Mouse (Mus musculus) thymus, postnatal 36 days (tissue): Measurements from ENCODE around the gene Ddx27.
"Not testable (repeated sequence)": the region's sequence is repeated elsewhere in the genome, so short reads cannot be mapped to it uniquely, and the experiment has no call there.

Source experiments
- DNase-seq, 2 experiments: peaks; one replicate each; pipeline ENCODE4 v3.0.0; 2022; ENCODE audit warnings: mixed read lengths in 2 of 2

Ddx27 gene

DNA sequence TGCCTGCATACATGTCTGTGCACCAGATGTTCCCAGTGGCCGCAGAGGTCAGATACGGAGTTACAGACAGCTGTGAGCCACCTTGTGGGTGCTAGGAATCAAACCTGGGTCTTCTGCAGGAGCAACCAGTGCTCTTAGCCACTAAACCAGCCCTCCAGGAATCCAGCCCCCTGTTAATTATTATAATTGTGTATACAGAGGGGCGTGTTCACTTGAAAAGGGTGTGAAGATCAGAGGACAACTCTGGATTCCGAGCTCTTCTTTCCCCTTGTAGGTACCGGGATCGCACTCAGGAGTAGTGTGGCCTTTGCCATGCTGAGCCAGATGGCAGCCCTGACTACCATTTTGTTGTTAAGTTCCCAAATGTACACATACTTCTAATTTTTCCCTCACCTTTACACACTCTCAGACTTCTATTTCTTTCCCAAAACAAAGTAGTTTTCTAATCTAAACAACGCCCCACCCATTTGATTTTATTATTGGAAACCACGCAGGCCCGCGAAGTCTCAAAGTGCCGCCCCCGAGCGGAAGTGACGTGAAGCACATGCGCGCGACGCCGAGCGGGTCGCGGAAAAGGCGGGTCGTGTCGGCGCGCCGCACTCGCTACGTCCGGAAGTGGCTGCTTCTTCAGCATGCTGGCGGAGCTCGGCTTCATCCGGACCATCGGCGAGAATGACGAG lies at the start of gene Ddx27:
Gene Ddx27 (plus strand): TSS at position 492 of the 680 bp plus-strand sequence.
- peak; percentile 90 to 91 for DNase-seq

GRCm38 (mm10) chr2:166973153-166973552 lies 41.8 kb upstream of the Ddx27 start:
- DNase-seq, result no peak

DNA sequence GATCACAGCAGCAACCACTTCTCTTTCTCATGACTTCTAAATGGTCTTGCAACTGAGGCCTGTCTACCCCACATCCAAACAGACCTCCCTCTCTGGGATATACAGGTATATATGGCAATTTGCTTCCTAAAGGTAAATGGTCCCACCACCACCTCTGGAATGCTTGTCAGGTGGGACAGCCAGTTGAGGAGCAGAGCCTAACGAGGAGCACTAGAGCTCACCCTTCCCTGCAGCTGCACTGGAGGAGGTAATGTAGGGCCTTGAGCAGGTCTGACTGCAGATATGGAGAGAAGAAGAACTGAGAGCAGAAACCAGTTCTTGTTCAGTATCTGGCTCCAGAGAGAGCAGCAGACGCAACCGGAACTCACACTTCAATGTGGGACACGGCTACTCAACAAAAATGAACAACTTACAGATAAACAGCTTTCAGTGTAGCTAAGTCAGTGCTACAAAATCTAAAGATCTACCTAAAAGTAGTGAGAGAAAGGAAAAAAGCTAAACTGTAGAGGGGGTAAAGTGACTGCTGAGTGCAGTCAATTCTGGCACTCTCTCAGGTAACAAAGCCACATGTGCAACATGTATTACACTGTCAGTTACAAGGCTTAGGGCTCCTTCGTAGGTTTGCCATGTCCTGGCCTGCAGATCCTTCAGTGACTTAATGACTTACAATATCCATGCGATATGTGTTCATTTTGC lies 40.7 kb upstream of the Ddx27 start:
- DNase-seq, result no peak

DNA sequence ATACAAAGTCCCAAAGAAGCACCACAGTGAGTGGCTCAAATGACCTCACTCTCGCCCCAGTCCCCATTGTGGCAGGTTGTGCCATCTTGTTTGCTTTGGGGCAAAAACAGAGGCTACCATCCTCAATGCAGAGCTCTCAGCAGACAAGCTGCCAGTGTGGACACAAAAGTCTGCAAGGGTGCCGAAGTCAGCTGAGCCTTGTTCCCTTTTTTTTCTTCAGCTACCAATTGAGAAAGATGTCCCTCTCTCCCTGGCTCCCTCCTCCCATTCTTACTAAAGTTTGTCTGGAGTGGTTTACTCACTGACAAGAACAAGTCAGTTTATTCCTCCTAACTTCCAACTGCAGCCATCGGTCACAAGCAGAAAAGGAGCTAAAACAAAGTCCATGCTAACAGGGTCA lies 38.6 kb upstream of the Ddx27 start:
- DNase-seq, result no peak

DNA sequence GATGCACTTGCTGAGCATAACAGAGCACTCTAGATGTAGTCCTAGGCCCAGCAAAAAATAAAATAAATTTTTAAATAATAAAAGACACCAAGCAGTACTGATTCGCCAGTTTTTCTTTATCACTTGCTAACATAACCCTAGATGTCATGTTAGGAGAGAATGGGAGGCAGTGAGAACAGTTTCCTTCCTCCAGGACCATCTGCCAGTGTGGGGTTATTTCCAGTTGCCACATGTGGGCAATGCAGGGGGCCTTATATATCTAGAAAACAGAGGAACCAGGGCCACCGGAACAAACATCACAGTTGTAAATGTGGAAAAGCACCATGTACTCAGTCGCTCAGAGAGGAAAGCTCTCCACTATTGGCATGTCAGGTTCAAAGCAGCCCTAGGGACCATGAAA lies 37.5 kb upstream of the Ddx27 start:
- no peak for DNase-seq

- no peak for DNase-seq
Measured at GRCm38 (mm10) chr2:166980161-166980560, 34.8 kb upstream of the Ddx27 start.

GRCm38 (mm10) chr2:166983351-166983894 lies 31.6 kb upstream of the Ddx27 start:
- DNase-seq, result no peak

- DNase-seq, result no peak
Measured at GRCm38 (mm10) chr2:166990861-166991260, 24.1 kb upstream of the Ddx27 start.

DNA sequence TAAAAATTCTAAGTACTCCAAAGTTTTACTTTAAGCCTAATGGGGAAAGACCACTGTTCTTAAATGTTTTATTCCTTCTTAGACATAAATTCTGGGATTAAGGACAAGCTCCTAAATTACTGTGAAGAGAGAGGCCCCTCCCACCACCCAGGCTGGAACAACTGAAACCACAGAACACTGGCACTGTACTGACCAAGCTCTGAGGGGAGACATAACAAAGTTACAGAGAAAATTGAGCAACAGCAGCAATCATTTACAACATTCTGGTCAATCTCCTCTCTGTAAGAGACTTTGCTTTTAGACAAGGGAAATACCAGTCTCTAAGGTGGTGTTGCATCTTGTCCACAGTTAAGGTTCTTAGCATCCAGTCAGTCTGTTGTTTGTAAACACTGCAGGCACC lies 23.0 kb upstream of the Ddx27 start:
- DNase-seq, result no peak

- peak; percentile 32 to 47 for DNase-seq
Measured at GRCm38 (mm10) chr2:166995021-166995795, 19.8 kb upstream of the Ddx27 start.

- DNase-seq, result peak; percentile 91 to 97
Measured at GRCm38 (mm10) chr2:166995796-166996532, 19.0 kb upstream of the Ddx27 start, which contains the start of gene Stau1. Gene Stau1, minus strand, starts transcription at chr2:166996299.

GRCm38 (mm10) chr2:166996533-166996894 lies 18.5 kb upstream of the Ddx27 start:
- DNase-seq, result no peak

GRCm38 (mm10) chr2:167001486-167001885 lies 13.5 kb upstream of the Ddx27 start:
- DNase-seq, result no peak

DNA sequence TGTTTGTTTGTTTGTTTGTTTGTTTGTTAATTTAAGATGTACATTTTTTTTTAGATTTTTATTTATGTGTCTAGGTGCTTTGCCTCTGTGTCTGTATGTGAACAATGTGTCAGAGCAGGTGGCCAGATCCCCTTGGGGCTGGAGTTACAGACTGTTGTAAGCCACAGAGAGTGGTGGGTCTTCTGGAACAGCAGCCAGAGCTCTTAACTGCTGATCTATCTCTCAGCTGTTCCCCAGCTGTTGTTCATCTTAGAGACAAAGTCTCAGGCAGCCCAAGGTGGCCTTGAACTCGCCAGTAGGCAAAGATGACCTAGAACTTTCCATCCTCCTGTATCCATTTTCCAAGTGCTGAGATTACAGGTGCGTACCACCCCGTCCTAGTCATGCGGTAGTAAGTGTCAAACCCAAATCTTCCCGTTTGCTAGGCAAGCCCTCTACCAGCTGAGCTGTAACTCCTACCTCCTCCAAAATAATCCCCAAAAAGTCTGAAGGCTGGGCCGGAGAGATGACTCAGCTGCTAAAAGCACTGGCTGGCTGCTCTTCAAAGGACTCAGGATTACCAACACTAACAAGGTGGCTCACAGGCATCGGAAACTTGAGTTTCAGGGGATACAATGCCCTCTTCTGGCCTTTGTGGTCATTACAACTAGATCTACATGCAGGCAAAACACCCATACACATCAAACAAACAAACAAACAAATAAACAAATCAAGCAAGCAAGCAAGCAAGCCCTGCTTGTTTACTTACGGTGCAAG lies 10.7 kb upstream of the Ddx27 start:
- peak; percentile 32 to 40 for DNase-seq

DNA sequence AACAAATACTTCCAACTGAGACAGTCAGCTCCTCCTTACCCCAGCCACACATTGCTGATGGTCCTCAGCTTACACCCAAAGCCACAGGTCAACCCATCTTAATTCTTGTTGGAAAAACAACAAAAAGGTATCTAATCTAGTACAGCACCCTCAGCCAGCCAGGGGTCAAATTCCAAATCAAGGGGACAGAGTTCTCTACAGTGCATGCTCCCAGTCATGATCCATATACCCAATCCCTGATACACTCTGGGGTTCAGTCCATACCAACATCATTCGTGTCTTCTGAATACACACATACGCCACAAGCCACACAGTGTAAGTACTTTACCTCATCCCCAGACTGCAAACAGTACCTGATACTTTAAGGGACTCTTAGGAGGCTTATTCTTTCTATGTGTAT lies 8.6 kb upstream of the Ddx27 start:
- no peak for DNase-seq

- no peak for DNase-seq
Measured at GRCm38 (mm10) chr2:167007001-167007491, 7.9 kb upstream of the Ddx27 start.

GRCm38 (mm10) chr2:167007565-167007964 lies 7.4 kb upstream of the Ddx27 start:
- not testable (repeated sequence) for DNase-seq

DNA sequence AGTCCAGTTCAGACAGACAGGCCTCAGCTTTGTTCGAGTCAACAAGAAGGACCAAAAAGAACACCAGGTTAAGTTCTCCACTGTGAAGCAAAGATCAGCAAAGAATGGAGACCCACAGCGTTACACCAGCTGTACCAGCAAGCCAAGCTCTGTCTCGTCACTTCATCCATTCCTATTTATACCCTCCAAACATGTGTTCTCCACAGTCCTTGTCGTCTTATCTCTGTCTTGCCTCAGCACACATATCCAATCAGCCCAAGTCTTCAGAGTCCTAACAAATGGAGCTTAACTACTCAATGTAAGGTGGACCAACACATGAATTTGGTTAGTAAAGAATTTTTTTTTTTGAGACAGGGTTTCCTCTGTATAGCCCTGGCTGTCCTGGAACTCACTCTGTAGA lies 5.5 kb upstream of the Ddx27 start:
- DNase-seq, result no peak

- no peak for DNase-seq
Measured at GRCm38 (mm10) chr2:167010546-167010945, 4.4 kb upstream of the Ddx27 start.

- DNase-seq, result no peak
Measured at GRCm38 (mm10) chr2:167015382-167015718, 357 bp downstream of the Ddx27 start.

- no peak for DNase-seq
Measured at GRCm38 (mm10) chr2:167019396-167019795, 4.4 kb downstream of the Ddx27 start.

GRCm38 (mm10) chr2:167028553-167028952 lies 13.6 kb downstream of the Ddx27 start:
- DNase-seq, result no peak
